Mouse (Mus musculus) cerebellum, postnatal 4 days (tissue): ENCODE data around the gene Adam12.

Experiments
- DNase-seq, 2 experiments: peaks; one replicate each; pipeline ENCODE4 v3.0.0; 2022; ENCODE audit warnings: low spot score in 2 of 2, mixed read lengths in 1 of 2

Adam12 gene

DNA sequence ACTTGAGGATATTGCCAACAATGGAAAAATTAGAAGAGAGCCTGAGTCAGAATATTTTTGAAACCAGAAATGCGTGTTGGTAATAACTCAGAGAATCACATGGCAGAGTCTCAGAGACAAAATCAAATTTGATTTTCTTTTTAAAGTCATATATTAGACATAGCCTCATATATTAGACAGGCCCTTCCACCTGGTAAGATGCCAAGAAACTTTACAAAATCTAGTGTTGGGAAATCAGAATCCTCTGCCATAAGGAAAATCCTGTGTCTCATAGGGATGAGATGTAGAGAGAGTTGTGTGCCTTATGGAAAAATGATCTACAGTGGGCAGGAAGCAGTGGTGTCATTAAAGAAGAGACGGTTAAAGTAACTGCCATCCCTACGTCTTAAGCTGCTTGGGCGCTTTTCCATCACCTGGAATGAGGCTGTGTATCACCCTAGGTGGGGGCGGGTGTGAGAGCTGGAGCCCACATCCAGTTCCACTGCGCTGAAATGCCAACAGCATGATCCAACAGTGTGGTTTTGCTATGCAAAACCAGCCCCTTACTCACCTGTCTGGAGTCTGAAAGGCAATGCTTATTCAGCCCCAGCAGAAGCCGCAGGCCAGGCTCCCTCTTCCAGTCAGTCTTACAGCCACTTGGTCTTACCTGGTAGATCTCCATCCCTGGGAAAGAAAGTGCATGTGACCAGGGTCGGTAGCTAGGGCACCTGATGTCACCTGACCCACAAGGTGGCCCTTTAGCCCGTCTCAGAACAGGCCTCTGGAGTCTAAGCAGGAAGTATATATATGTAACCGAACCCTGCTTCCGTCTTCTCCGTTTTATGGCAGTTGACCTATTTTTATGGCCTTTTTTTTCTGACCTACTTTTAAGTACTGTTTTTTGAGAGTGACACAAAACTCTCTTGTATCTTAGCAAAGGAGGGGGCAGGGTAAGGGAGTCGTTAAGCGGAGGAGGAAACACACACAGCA is at the start of gene Adam12:
Adam12 (minus strand) TSS at position 769 of the 969 bp plus-strand sequence.
- no peak for DNase-seq

DNA sequence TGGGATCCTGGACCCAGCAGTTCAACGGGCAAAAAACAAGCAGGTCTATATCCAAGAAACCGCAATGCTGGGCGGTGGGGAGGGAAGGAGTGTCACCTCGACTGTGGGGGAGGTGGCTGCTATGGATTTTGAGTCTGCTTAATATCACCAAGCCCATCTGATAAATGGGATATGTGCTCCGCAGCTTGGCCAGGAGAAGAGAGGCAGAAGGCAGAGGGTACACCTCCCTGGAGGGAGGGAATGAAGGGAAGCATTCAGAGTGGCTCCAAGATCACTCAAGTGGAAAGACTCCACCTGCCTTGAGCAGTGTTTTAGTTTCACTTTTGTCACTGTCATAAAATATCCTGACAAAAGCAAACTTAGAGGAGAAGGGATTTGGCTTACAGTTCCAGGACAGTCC is 41.0 kb upstream of the Adam12 start:
- DNase-seq, result no peak

DNA sequence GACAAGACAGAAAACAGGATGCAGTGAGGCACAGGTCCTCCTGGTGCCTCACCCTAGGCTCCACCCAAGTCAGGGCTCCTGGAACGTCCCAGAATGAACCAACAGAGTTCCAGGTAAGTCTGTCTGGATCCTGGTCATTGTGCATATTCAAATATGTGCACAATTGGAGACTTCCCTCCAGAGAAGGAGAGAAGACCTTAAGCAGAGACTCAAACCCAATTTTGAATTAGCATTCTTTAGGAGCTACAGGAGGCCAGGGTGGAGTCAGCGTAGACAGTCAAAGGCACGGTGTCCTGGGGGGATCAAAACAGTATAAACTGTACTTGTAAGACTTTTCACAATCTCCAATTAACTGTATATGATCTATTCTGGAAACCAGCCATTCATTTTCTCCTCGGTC is 40.5 kb upstream of the Adam12 start:
- no peak for DNase-seq

DNA sequence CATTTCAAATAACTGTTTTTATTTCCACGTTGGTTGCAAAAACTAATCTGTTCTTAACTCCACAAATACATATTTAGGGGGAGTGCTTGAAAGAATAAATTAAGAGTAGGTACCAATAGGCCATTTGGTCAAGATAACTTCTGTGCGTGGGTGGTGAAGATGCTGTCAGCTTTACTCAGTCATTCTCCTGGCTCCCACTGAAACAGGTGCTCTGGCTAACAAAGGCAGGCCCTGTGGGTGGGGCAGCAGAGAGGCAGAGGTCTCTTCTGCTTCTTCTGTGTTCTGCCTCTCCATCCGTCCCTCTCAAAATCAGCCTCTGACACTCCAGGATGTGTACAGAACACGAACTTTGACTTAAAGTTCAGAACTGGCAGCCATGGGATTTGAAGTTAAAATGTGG is 33.8 kb upstream of the Adam12 start:
- DNase-seq, result no peak

DNA sequence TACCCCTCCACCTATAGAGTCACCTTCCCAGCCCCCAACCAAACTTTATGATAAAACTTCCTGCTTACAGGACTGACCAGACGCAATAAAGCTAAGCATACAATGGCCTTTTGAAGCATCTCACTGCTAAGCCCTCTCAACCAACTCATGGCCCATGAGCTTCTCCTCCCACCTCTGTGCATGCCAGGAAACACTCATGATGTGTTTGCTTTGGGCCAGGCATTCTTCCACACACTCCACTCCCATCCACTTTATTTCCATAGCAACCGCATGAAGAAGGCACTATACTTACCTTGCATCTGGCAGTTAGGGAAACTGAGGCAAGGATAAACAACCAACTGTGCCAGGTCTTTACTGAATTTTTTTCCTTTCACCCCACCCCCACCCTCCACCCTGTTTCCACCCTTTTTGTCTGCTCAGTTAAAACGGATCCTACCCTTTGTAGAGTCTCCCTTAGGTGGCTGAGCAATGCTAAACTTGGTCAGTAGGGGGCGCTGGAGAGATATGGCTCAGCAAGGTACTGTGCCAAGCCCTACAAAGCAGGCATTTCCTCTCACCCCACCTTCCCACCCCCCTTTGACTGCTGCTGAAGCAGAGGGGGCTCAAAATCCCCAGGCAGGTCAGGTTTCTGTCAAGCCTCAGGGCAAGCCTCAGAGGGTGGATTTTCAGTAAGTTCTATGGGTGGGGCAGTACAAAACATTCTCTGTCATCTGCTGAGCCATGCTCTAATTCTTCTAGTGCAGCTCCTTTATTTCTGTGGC is 31.4 kb upstream of the Adam12 start:
- peak; percentile 34 to 70 for DNase-seq

DNA sequence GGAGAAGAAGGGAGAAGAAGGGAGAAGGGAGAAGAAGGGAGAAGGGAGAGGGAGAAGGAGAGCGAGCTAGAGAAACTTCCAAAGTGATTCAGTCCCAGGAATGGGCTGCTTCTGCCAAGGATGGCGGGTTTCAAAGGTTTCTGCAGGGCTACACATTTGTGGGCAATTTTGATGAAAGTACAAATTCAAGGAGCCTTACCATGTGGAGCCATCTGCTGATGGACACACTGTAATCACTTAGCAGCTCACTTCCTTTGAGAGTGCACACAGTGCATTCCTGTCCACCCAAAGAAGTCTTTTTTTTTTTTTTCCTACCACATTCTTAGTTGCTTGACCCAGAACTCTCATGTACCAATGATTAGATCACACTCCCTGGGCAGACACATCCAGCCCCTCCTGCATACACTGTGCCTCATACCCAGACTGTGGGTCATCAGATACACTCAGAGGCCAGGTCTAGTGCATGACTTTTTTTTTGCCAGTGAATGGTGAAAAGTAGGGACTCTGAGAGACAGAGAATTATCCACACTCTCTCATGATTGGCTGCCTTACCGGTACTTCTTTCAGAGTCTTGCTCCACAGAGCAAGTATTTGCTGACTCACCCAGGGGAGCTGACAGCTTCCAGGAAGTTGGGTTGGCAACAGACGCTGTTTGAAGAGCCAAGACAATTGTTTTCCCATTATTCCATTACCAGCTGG is 29.2 kb upstream of the Adam12 start:
- DNase-seq, result no peak

DNA sequence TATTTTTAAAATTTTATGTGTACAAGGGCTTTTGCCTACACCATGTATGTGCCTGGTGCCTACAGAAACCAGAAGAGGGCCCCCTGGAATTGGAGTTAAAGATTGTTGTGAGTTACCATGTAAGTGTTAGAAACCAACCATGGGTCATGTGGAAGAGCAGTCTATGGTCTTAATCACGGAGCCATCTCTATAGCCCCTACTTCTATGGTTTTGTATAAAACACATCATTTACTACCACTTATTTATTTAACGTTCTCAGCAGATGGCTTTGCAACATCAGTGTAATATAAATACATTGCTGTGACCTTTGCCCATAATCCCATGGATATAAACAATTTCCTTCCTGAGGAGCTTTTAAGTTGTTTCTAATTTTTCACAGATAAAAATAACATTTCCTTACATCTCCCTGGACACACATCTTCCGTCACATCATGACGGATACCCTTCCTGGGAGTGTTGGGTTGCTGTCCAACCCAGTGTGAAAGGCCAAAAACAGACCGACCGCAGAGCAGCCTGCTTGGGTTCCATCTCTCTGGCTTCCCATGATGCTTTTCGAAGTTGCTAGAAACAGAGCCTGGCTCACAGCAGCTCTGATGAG is 18.4 kb upstream of the Adam12 start:
- no peak for DNase-seq

DNA sequence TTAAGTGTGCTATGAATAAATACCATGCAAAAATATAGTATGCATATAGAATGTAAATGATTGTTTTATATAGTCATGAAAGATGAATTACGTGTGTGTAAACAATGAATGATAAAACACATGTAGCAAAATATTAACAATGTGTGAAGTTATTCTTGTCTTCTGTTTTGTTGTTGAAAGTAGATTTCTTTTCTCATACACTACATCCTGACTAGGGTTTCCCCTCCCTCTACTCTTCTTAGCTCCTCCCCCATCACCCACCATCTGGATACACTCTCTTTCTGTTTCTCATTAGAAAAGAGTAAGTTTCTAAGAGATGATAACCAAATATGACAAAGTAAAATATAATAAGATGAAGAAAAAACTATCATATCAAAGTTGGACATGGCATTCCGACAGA is 16.1 kb upstream of the Adam12 start:
- no peak for DNase-seq

DNA sequence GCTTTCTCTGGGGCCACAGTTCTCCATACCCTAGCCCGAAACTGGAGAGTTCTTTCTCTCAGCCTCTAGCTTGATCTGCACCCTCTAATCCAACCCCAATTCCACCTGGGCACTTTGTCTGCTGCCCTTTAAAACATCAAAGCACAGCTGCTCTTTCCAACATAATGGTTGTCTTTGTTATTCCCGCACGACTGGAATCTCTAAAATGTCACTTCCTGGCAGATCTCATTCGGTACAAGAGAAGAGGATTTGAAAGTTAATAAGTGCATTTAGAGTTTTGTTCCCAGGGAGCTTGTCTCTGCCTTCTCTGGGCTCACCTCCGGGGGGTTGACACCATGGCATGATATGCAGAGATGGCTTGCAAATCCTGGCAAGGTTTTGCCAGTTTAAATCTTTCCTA is 14.7 kb upstream of the Adam12 start:
- no peak for DNase-seq

DNA sequence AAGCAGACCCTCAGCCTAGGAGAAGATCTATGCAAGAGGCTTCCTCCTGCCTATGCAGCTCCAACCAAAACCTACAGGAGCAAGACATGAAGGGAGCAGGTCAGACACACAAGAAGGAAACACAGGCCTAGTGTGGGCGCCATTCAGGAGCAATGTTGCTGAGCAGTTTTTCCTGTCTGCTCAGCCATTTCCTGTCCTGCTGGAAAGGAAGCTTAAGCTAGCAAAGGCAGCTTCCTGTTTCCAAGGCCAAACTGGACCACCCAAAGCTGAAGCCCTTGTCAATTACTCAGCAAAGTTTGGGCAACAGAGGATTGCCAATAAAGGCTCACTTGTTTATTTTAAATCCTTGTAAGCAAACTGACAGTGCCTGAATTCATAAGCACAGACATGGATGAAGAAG is 10.8 kb upstream of the Adam12 start:
- no peak for DNase-seq

DNA sequence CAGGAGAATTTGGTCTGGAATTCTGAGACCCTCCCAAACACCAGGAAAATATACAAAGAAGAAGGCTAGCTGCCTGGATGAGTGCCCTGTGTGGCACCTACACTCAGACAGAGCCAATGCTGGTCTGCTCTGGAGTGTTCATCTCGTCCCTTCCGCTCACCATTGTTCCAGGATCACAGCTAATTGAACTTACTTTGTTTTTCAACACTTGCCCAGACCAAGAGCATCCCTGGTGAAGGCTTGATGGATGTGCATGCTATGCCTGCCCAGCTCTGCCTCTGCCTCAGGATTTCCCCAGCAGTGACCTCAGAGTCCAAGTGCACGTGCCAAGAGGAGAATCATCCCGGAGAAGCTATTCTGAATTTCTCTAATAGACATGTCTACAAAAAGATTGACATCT is 9.3 kb upstream of the Adam12 start:
- no peak for DNase-seq

DNA sequence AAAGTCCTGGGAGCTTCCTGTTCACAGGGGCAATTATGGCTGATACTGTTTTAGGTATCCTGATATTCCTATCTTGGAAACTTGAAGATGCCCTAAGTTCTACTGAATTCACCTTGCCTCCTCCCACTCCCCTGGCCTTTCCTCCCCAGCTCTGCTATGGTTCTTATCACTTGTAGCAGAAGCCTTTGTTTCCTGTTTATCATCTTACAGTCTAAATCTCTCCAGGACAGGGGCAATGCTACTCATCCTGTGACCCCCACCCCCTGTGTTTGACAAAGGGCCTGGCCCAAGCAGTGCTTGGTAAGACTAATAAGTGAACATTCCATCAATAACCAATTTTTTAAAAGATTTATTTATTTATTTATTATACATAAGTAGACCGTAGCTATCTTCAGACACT is 8.6 kb upstream of the Adam12 start:
- no peak for DNase-seq

DNA sequence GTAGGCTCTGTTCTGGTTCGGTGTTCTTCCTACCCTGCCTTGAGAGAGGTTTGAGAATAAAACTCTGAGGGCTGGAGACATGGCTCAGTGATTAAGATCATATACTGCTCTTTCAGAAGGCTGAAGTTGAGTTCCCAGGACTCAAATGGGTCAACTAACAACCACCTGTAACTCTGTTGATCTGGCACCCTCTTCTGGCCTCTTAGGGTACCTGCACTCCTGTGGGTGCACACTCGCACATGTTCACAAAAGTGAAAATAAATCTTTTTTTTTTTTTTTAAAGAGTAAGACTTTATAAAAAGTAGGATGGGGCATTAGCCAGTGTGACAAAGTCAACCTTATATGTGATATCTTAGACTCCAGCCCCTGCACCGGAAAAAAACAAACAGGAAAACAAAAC is 6.9 kb upstream of the Adam12 start:
- DNase-seq, result no peak

DNA sequence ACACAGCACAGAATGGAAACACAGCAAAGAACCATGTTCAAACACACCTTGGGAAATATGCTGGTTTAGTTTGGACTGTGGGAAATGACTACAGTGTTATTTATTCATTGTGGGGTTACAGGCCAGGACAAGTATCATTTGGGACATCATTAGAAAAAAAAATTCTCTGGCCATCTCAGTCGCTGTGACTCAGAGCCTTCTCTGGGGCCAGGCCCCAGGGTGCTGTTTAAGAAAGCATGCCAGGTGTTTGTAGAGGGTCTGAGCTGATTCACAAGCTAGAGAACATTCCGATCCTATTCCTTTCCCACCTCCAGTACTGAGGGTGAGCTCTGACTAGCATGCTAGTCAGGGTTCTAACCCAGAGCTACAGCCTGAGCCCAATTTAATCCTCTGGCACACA is 5.4 kb upstream of the Adam12 start:
- DNase-seq, result no peak

DNA sequence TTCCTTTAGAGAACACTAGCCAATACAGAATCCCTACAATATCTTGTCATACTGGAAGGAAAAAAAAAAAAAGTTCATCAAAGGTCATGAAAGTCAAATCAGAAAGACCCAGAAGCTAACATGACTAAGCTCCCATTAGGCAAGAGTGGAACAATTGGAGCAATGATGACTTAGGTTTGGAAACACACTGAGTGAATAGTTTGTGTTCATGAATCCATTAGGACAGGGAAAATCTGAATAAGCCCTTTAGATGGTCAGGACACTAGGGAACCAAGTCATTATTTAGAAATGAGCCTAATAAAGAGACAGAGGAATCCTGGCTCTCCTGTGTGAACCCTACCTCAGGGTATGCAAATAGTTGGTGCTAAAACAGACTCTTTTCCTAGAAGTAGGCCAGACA is 4.8 kb upstream of the Adam12 start:
- DNase-seq, result no peak

DNA sequence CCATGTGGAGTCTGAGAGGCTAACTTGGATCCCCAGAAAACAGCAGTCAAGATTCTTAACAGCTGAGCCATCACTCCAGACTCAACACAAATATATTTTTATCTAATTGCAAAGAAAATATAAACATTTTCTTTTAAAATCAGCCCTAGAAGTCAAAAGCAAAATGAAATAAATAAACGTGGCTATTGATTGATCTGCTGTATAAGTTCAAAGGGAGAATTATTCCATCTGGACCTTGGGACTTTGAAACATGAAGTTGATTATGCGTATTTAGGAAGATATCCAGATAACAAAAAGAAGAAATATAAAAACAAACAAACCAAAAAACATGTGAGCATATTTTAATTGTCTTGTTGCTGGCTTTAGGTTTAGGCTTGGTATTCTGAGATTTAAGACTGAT is 3.6 kb upstream of the Adam12 start:
- no peak for DNase-seq

DNA sequence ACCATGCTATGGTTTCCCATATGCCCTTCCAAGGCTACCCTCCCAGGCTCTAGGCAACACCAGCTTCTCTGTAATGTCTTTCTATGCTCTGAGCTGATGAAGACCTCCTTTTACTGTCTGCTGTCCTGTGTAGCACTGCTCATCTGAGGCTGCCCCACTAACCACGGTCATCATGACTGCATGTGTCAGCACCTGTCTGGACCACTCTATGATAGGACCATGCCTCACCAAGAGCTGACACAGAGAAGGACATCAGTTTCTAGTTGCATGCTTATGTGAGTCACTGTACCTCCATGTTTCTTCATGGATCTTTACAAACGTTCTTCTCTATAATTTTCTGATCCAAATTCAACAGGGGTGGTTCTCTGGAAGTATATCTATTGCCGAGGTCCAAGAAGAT is 1.2 kb downstream of the Adam12 start:
- DNase-seq, result no peak

DNA sequence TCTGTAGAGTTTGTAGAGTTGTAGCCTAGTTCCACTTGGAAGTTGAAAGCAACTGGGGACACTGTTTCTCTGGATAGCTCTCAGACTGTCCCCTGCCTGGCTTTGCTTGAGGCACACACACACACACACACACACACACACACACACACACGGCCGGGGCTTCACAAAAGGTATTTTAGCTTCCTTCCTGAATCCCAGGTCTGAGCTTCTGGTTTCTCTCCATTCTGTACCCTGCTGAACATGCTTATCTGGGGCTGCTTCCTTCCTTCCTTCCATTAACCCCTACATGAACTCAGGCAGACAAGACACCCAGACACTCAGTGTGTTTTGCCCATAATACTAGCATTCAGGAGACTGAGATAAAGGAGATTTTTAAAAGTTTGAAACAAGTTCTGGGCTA is 2.0 kb downstream of the Adam12 start:
- DNase-seq, result no peak

DNA sequence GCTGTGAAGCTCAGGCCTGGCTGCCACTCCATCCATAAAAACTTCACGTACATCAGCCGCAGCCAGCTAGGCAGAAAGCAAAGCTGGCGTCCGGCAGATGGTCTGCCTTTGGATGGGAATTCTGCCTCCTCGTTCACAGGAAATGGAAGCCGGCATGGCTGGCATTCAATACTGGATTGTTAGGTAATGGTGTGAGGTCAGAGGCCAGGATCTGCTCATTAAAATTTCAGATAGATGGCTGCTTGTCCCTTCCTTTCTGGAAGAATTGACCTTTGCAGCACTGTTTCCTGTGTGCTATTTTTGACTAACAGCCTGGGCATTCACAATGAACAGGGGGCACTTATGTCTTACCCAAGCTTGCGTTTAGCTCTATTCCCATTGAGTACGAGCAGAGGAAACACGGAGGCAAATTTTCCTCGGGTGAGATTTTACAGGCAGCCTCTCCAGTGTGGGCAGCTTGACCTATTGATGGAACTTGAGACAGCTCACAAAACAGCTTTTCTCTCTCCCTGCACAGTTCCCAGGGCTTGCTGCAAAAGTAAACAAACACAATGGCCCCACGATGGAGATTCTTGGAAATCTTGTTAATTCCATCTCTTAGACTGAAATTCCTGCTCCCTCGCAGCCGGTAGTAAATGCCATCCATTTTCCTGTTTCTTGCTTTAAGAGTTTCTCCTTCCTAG is 4.0 kb downstream of the Adam12 start:
- peak in 1 of 2 experiments; percentile 42 for DNase-seq

DNA sequence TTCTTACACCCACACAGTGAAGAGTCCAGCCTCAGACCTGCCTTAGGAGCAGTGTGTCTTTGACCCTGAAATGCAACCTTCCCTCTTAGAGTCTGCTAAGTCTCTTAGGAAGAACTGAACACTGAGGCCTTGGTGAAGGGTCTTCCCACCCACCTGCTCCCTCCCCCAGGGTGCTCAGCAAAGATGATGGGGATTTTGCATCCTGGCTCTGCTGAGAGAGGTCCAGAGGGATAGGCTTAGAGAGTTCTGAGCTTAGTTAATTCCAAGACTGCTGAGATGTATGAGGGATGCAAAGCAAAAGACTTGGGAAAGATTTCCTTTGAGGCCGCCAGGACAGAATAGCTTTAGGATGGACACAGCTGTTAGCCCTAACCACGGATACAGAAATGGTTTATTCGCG is 4.8 kb downstream of the Adam12 start:
- DNase-seq, result no peak

DNA sequence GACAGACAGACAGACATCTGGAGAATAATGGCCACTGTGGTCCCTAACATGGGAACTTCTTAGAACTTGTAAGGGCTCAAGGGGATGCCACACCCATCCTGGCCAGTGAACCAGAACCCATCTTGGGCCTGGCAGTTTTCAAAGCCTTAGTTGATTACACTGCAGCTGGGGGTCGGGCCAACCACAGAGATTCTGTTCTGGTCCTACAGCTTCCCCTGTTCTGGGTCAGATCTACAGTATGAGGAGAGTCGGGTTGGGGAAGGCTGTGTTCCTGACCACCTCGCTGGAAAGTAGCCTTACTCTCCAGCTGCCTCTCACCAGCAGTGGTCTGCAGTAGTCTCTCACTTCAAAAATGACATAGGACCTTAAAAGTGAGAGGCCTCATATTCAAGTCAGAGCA is 5.7 kb downstream of the Adam12 start:
- DNase-seq, result no peak
